Mouse (Mus musculus): Measurements from ENCODE around the gene Wrap73.

Gene Wrap73

GRCm38 (mm10) chr4:154171931-154172604 lies 29.9 kb downstream of the Wrap73 start:
- in situ Hi-C loops (cut with MboI; ENCODE audit: low sequenced_read_pairs), result loop anchor here (25.0 kb wide), 1 partner anchor 890 kb away; the partner anchor contains the start of genes Pex10 and Plch2

GRCm38 (mm10) chr4:154177257-154177656 lies 35.1 kb downstream of the Wrap73 start:
- in situ Hi-C loops (cut with MboI; ENCODE audit: low sequenced_read_pairs), result no loop called here

- in situ Hi-C loops (cut with MboI; ENCODE audit: low sequenced_read_pairs), result no loop called here
These were observed 38.8 kb downstream of the Wrap73 start for GRCm38 (mm10) chr4:154181001-154181400.

GRCm38 (mm10) chr4:154183566-154183965 lies 41.4 kb downstream of the Wrap73 start:
- in situ Hi-C loops (cut with MboI; ENCODE audit: low sequenced_read_pairs), result no loop called here

- in situ Hi-C loops (cut with MboI; ENCODE audit: low sequenced_read_pairs), result no loop called here
These were observed 42.8 kb downstream of the Wrap73 start for GRCm38 (mm10) chr4:154185001-154185400.

- in situ Hi-C loops (cut with MboI; ENCODE audit: low sequenced_read_pairs), result no loop called here
These were observed 43.9 kb downstream of the Wrap73 start for GRCm38 (mm10) chr4:154186002-154186537.

GRCm38 (mm10) chr4:154188948-154189347 lies 46.8 kb downstream of the Wrap73 start:
- in situ Hi-C loops (cut with MboI; ENCODE audit: low sequenced_read_pairs), result no loop called here

GRCm38 (mm10) chr4:154197961-154198360 lies 55.8 kb downstream of the Wrap73 start:
- in situ Hi-C loops (cut with MboI; ENCODE audit: low sequenced_read_pairs), result no loop called here

- in situ Hi-C loops (cut with MboI; ENCODE audit: low sequenced_read_pairs), result no loop called here
These were observed 56.3 kb downstream of the Wrap73 start for GRCm38 (mm10) chr4:154198377-154198961.

- in situ Hi-C loops (cut with MboI; ENCODE audit: low sequenced_read_pairs), result loop anchor here (25.0 kb wide), 1 partner anchor 611 kb away; no protein-coding TSS in a partner anchor
These were observed 59.3 kb downstream of the Wrap73 start for GRCm38 (mm10) chr4:154201511-154201910.

GRCm38 (mm10) chr4:154204532-154204931 lies 62.4 kb downstream of the Wrap73 start:
- in situ Hi-C loops (cut with MboI; ENCODE audit: low sequenced_read_pairs), result loop anchor here (25.0 kb wide), 1 partner anchor 608 kb away; no protein-coding TSS in a partner anchor

- in situ Hi-C loops (cut with MboI; ENCODE audit: low sequenced_read_pairs), result loop anchor here (5.0 to 25.0 kb wide), 2 partner anchors 38 to 607 kb away; no protein-coding TSS in a partner anchor
These were observed 63.2 kb downstream of the Wrap73 start for GRCm38 (mm10) chr4:154205392-154205791.

GRCm38 (mm10) chr4:154207261-154207660 lies 65.1 kb downstream of the Wrap73 start:
- in situ Hi-C loops (cut with MboI; ENCODE audit: low sequenced_read_pairs), result loop anchor here (5.0 to 25.0 kb wide), 2 partner anchors 40 to 605 kb away; no protein-coding TSS in a partner anchor

- in situ Hi-C loops (cut with MboI; ENCODE audit: low sequenced_read_pairs), result loop anchor here (5.0 to 25.0 kb wide), 2 partner anchors 42 to 603 kb away; no protein-coding TSS in a partner anchor
These were observed 66.9 kb downstream of the Wrap73 start for GRCm38 (mm10) chr4:154209054-154209453.

GRCm38 (mm10) chr4:154209825-154210224 lies 67.7 kb downstream of the Wrap73 start:
- in situ Hi-C loops (cut with MboI; ENCODE audit: low sequenced_read_pairs), result loop anchor here (5.0 to 25.0 kb wide), 2 partner anchors 43 to 602 kb away; no protein-coding TSS in a partner anchor

GRCm38 (mm10) chr4:154211459-154211858 lies 69.3 kb downstream of the Wrap73 start:
- in situ Hi-C loops (cut with MboI; ENCODE audit: low sequenced_read_pairs), result loop anchor here (25.0 kb wide), 1 partner anchor 601 kb away; no protein-coding TSS in a partner anchor

- in situ Hi-C loops (cut with MboI; ENCODE audit: low sequenced_read_pairs), result loop anchor here (25.0 kb wide), 1 partner anchor 599 kb away; no protein-coding TSS in a partner anchor
These were observed 71.4 kb downstream of the Wrap73 start for GRCm38 (mm10) chr4:154213586-154213985.

- in situ Hi-C loops (cut with MboI; ENCODE audit: low sequenced_read_pairs), result loop anchor here (25.0 kb wide), 1 partner anchor 598 kb away; no protein-coding TSS in a partner anchor
These were observed 71.9 kb downstream of the Wrap73 start for GRCm38 (mm10) chr4:154214075-154214474.

All from CH12F3 (cell line).